Mouse (Mus musculus) ES-Bruce4 (cell line): ENCODE measurements at regions not wholly inside any gene's neighbourhood (a gene's known extent, or its start where the extent isn't known, plus 50 kb on each side); places are given as distances from the start of the nearest gene placed in this dataset.

Experiments
- H3K27ac ChIP-seq: 2 replicates; pipeline ENCODE4 v1.5.1; 2012; ENCODE audit warnings: low read length, inconsistent platforms; ENCODE audit not compliant: insufficient read depth
- H3K27me3 ChIP-seq: 2 replicates; pipeline ENCODE4 v1.6.1; 2012; ENCODE audit warnings: mild to moderate bottlenecking, low read length, inconsistent platforms; ENCODE audit not compliant: control insufficient read depth, poor library complexity, insufficient read depth, severe bottlenecking
- H3K36me3 ChIP-seq: 2 replicates; pipeline ENCODE4 v1.6.1; 2012; ENCODE audit warnings: inconsistent platforms, mild to moderate bottlenecking, low read length, moderate library complexity; ENCODE audit not compliant: control insufficient read depth, poor library complexity, insufficient read depth, severe bottlenecking
- H3K4me1 ChIP-seq: one replicate; pipeline ENCODE4 v1.8.1; 2011; ENCODE audit warnings: low read length; ENCODE audit not compliant: control insufficient read depth, insufficient read depth
- H3K4me3 ChIP-seq: 2 replicates; pipeline ENCODE4 v1.5.1; 2011; ENCODE audit warnings: low read depth, mild to moderate bottlenecking, low read length
- H3K9ac ChIP-seq: 2 replicates; pipeline ENCODE4 v1.6.1; 2012; ENCODE audit warnings: low read depth, mild to moderate bottlenecking, inconsistent platforms; ENCODE audit not compliant: poor library complexity, severe bottlenecking
- H3K9me3 ChIP-seq: replicated peaks from 2 replicates; pipeline ENCODE4 v1.6.1; 2012; ENCODE audit warnings: mild to moderate bottlenecking, low read length, inconsistent platforms; ENCODE audit not compliant: control insufficient read depth, poor library complexity, insufficient read depth, severe bottlenecking
- CTCF ChIP-seq: IDR thresholded peaks from one replicate; pipeline ENCODE4 v1.8.1; 2011; ENCODE audit warnings: low read depth, low read length
- EP300 ChIP-seq: IDR thresholded peaks from 2 replicates; pipeline ENCODE4 v1.6.1; 2011; ENCODE audit warnings: low read depth, low read length; ENCODE audit not compliant: insufficient read depth
- POLR2A ChIP-seq: IDR thresholded peaks from one replicate; pipeline ENCODE4 v1.8.1; 2011; ENCODE audit warnings: low read length; ENCODE audit not compliant: insufficient read depth

GRCm38 (mm10) chr7:136126393-136126792 is 410.2 kb upstream of the Mki67 start:
- Histone ChIP-seq H3K27me3 (no peaks in the 10 kb centered on the region), H3K4me1 (peaks cover 1% of the 10 kb centered on the region), H3K36me3 (no peaks in the 10 kb centered on the region), H3K9ac (no peak overlapping the region), H3K27ac (no peak overlapping the region), H3K4me3 (no peak overlapping the region), H3K9me3 (no peaks in the 10 kb centered on the region)
- TF ChIP-seq POLR2A, result no peak
- no peak for TF ChIP-seq EP300
- no peak for TF ChIP-seq CTCF

GRCm38 (mm10) chr7:136127576-136127975 is 411.4 kb upstream of the Mki67 start:
- TF ChIP-seq CTCF (no peak), POLR2A (no peak), EP300 (no peak)

GRCm38 (mm10) chr7:136129721-136130123 is 413.6 kb upstream of the Mki67 start:
- no peak for TF ChIP-seq CTCF
- TF ChIP-seq POLR2A, result no peak
- TF ChIP-seq EP300, result no peak
- H3K4me1 ChIP-seq, result peaks cover 1% of the 10 kb centered on the region
- H3K27me3 ChIP-seq, result no peaks in the 10 kb centered on the region
- H3K4me3 ChIP-seq, result no peak overlapping the region
- H3K9me3 ChIP-seq, result no peaks in the 10 kb centered on the region
- H3K9ac ChIP-seq, result no peak overlapping the region
- H3K27ac ChIP-seq, result no peak overlapping the region
- H3K36me3 ChIP-seq, result no peaks in the 10 kb centered on the region

More at GRCm38 (mm10) chr7:136127576-136127975, 411.4 kb upstream of the Mki67 start:
- peaks cover 1% of the 10 kb centered on the region for H3K4me1 ChIP-seq
- no peak overlapping the region for H3K4me3 ChIP-seq
- no peaks in the 10 kb centered on the region for H3K27me3 ChIP-seq
- no peak overlapping the region for H3K27ac ChIP-seq
- H3K36me3 ChIP-seq, result no peaks in the 10 kb centered on the region
- H3K9ac ChIP-seq, result no peak overlapping the region
- H3K9me3 ChIP-seq, result no peaks in the 10 kb centered on the region

GRCm38 (mm10) chr7:136130666-136131239 is 414.6 kb upstream of the Mki67 start:
- no peak overlapping the region for H3K9ac ChIP-seq
- H3K27me3 ChIP-seq, result no peaks in the 10 kb centered on the region
- H3K4me1 ChIP-seq, result peaks cover 1% of the 10 kb centered on the region
- no peaks in the 10 kb centered on the region for H3K9me3 ChIP-seq
- no peak overlapping the region for H3K27ac ChIP-seq
- TF ChIP-seq EP300 (no peak), CTCF (no peak), POLR2A (no peak)
- H3K4me3 ChIP-seq, result no peak overlapping the region
- H3K36me3 ChIP-seq, result no peaks in the 10 kb centered on the region

- no peaks in the 10 kb centered on the region for H3K27me3 ChIP-seq
- no peak overlapping the region for H3K9ac ChIP-seq
- H3K4me1 ChIP-seq, result peaks cover 1% of the 10 kb centered on the region
- H3K4me3 ChIP-seq, result no peak overlapping the region
- TF ChIP-seq EP300, result no peak
- no peak for TF ChIP-seq CTCF
- no peak for TF ChIP-seq POLR2A
- H3K9me3 ChIP-seq, result no peaks in the 10 kb centered on the region
- H3K27ac ChIP-seq, result no peak overlapping the region
- no peaks in the 10 kb centered on the region for H3K36me3 ChIP-seq
Measured at GRCm38 (mm10) chr7:136132976-136133375, 416.8 kb upstream of the Mki67 start.

GRCm38 (mm10) chr7:136136666-136137065 is 420.5 kb upstream of the Mki67 start:
- H3K4me3 ChIP-seq, result no peak overlapping the region
- H3K9me3 ChIP-seq, result no peaks in the 10 kb centered on the region
- H3K9ac ChIP-seq, result no peak overlapping the region
- no peaks in the 10 kb centered on the region for H3K4me1 ChIP-seq
- no peaks in the 10 kb centered on the region for H3K27me3 ChIP-seq
- TF ChIP-seq EP300 (no peak), POLR2A (no peak), CTCF (no peak)
- no peak overlapping the region for H3K27ac ChIP-seq
- H3K36me3 ChIP-seq, result no peaks in the 10 kb centered on the region
